Mouse (Mus musculus): ENCODE results near the gene Cxcr6. TPM values are rescaled to one million over a fixed set of nuclear protein-coding genes. Genes with fewer than 3 reads are reported as not detected.

Gene Cxcr6
- total RNA-seq, 2 experiments from 2014 or later: not detected

- H3K4me3 ChIP-seq: no peak overlapping the region
- no peak for TF ChIP-seq CTCF (IDR thresholded peaks at IDR 0.05)
- DNase-seq (ENCODE audit: extremely low spot score in 1 of 2, low spot score in 2 of 2): no peak
These were observed 29.6 kb downstream of the Cxcr6 start for GRCm38 (mm10) chr9:123835851-123836250.

GRCm38 (mm10) chr9:123840243-123840642, 34.0 kb downstream of the Cxcr6 start:
- H3K4me3 ChIP-seq: no peak overlapping the region
- no peak for DNase-seq (ENCODE audit: extremely low spot score in 1 of 2, low spot score in 2 of 2)
- intact Hi-C loops (cut with DNase I): no loop called here
- no peak overlapping the region for H3K27ac ChIP-seq
- no peak for TF ChIP-seq CTCF (IDR thresholded peaks at IDR 0.05)

More at GRCm38 (mm10) chr9:123835851-123836250, 29.6 kb downstream of the Cxcr6 start:
- no peak overlapping the region for H3K27ac ChIP-seq
- intact Hi-C loops (cut with DNase I): loop anchor here (5.0 kb wide), 1 partner anchor 129 kb away; no protein-coding TSS in a partner anchor

- H3K27ac ChIP-seq: no peak overlapping the region
- intact Hi-C loops (cut with DNase I): no loop called here
- no peak for DNase-seq (ENCODE audit: extremely low spot score in 1 of 2, low spot score in 2 of 2)
- no peak overlapping the region for H3K4me3 ChIP-seq
- TF ChIP-seq CTCF (IDR thresholded peaks at IDR 0.05): no peak
These were observed 38.2 kb downstream of the Cxcr6 start for GRCm38 (mm10) chr9:123844468-123844867.

GRCm38 (mm10) chr9:123845120-123845519, 38.8 kb downstream of the Cxcr6 start:
- TF ChIP-seq CTCF (IDR thresholded peaks at IDR 0.05): peak; percentile 14
- no peak for DNase-seq (ENCODE audit: extremely low spot score in 1 of 2, low spot score in 2 of 2)
- H3K27ac ChIP-seq: no peak overlapping the region; the same call in 1 of the 2 replicates
- intact Hi-C loops (cut with DNase I): loop anchor here (5.0 kb wide), 1 partner anchor 582 kb away; no protein-coding TSS in a partner anchor
- no peak overlapping the region for H3K4me3 ChIP-seq

GRCm38 (mm10) chr9:123846490-123846889, 40.2 kb downstream of the Cxcr6 start:
- intact Hi-C loops (cut with DNase I): loop anchor here (5.0 kb wide), 1 partner anchor 581 kb away; no protein-coding TSS in a partner anchor
- no peak for TF ChIP-seq CTCF (IDR thresholded peaks at IDR 0.05)
- Histone ChIP-seq H3K27ac (no peak overlapping the region), H3K4me3 (no peak overlapping the region)
- no peak for DNase-seq (ENCODE audit: extremely low spot score in 1 of 2, low spot score in 2 of 2)

- intact Hi-C loops (cut with DNase I): loop anchor here (5.0 kb wide), 1 partner anchor 577 kb away; no protein-coding TSS in a partner anchor
- no peak for TF ChIP-seq CTCF (IDR thresholded peaks at IDR 0.05)
- DNase-seq (ENCODE audit: extremely low spot score in 1 of 2, low spot score in 2 of 2): no peak
- Histone ChIP-seq H3K27ac (peak overlapping the region; percentile 34; the same call in 1 of the 2 replicates), H3K4me3 (peak overlapping the region; percentile 81)
These were observed 43.9 kb downstream of the Cxcr6 start for GRCm38 (mm10) chr9:123849976-123850695.

GRCm38 (mm10) chr9:123850705-123851061, 44.4 kb downstream of the Cxcr6 start:
- DNase-seq (ENCODE audit: extremely low spot score in 1 of 2, low spot score in 2 of 2): no peak
- Histone ChIP-seq H3K27ac (peak overlapping the region; percentile 94), H3K4me3 (peak overlapping the region; percentile 81)
- TF ChIP-seq CTCF (IDR thresholded peaks at IDR 0.05): no peak
- intact Hi-C loops (cut with DNase I): no loop called here

- intact Hi-C loops (cut with DNase I): no loop called here
- no peak for TF ChIP-seq CTCF (IDR thresholded peaks at IDR 0.05)
These were observed 44.9 kb downstream of the Cxcr6 start for GRCm38 (mm10) chr9:123851062-123851712.

GRCm38 (mm10) chr9:123851713-123852448, 45.6 kb downstream of the Cxcr6 start, which contains the start of gene Fyco1:
Gene Fyco1, minus strand, starts transcription at chr9:123851899.
- intact Hi-C loops (cut with DNase I): no loop called here

More at GRCm38 (mm10) chr9:123851062-123851712, 44.9 kb downstream of the Cxcr6 start:
- H3K27ac ChIP-seq: peak overlapping the region; percentile 94
- H3K4me3 ChIP-seq: peak overlapping the region; percentile 81
- peak in 1 of 2 experiments; percentile 35 for DNase-seq (ENCODE audit: extremely low spot score in 1 of 2, low spot score in 2 of 2)

GRCm38 (mm10) chr9:123852449-123853390, 46.4 kb downstream of the Cxcr6 start:
- H3K27ac ChIP-seq: peak overlapping the region; percentile 84
- TF ChIP-seq CTCF (IDR thresholded peaks at IDR 0.05): no peak
- DNase-seq (ENCODE audit: extremely low spot score in 1 of 2, low spot score in 2 of 2): peak in 1 of 2 experiments; percentile 11
- H3K4me3 ChIP-seq: peak overlapping the region; percentile 55
- intact Hi-C loops (cut with DNase I): no loop called here

More at GRCm38 (mm10) chr9:123851713-123852448, 45.6 kb downstream of the Cxcr6 start, which contains the start of gene Fyco1:
- TF ChIP-seq CTCF (IDR thresholded peaks at IDR 0.05): no peak
- peak; percentile 93 to 95 for DNase-seq (ENCODE audit: extremely low spot score in 1 of 2, low spot score in 2 of 2)
- H3K4me3 ChIP-seq: peak within 1 kb of the TSS; percentile 81
- peak within 1 kb of the TSS; percentile 94 for H3K27ac ChIP-seq
